Mouse (Mus musculus): ENCODE measurements around the gene Zg16.
"Not testable (repeated sequence)": the region's sequence is repeated elsewhere in the genome, so short reads cannot be mapped to it uniquely, and the experiment has no call there.

Gene Zg16

DNA sequence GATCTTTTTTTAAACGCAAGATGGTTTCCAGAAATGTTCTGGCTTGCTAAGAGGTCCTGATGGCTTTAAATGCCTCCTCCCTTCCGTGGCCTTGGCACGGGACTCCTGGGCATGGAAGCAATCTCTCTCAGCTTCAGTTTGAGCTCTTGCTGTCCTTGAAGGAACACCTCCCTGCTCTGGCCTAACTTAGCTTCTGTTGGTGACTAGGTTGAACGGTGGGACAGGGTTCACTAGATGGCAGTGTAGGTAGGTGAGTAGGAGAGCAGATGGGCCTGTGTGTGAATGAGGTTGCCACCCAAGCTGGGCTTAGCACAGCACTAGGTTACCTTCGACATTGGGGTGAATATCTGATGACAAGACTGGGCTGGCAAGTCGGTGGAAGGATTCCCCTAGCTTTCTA, 16.8 kb upstream of the Zg16 start:
- peak; percentile 39 for DNase-seq (ENCODE audit: low read depth)

GRCm38 (mm10) chr7:127102148-127102547, 15.0 kb upstream of the Zg16 start:
- DNase-seq (ENCODE audit: low read depth): no peak

GRCm38 (mm10) chr7:127101451-127102016, 14.4 kb upstream of the Zg16 start:
- DNase-seq (ENCODE audit: low read depth): peak; percentile 17

DNA sequence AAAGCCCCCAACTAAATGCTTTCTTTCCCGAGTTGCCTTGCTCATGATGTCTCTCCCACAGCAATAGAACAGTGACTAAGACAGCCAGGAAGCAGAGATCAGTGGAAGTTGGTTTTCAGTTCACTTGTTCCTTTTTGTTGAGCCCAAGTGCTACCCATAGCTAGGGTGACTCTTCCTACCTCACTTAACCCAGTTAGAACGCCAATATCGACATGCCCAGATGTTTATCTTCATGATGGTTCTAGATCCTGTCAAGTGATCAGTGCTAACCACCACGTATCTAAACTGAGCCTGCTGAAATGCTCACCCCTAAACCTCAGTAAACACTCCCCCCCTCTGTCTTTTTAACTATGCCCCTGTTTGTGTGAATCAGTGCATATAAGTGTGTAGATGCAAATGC, 12.4 kb upstream of the Zg16 start:
- DNase-seq (ENCODE audit: low read depth): no peak

DNA sequence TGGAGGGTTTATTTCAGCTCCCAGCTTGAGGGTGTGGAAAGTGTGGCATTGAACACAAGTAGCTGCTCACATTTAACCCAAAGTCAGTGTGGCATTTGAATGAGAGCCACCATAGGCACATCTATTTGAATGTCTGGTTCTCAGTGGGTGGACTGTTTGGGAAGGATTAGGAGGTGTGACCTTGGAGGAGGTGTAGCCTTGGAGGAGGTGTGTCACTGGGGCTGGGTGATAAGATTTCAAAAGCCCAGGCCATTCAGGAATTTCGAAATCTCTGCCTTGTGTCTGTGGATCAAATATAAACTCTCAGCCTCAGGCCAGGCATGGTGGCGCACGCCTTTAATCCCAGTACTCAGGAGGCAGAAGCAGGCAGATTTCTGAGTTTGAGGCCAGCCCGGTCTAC, 11.8 kb upstream of the Zg16 start:
- DNase-seq (ENCODE audit: low read depth): no peak

DNA sequence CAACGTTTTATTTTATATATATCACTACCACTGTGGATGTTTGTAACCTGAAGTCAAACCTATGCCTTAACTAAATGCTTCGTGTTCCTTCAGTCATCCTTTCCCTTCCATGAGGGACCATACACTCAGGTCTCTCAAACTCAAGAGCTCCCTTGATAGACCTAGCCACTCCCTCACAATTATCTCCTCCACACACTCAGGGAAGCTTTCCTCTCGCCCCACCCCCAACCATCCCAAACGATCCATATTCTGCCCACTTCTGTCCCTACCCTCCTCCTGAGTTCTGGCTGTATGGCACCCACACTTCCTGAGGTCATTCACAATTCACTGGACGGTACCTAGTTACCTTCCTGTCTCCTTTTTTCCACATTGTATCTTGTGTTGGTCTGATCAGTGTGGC, 11.4 kb upstream of the Zg16 start:
- DNase-seq (ENCODE audit: low read depth): no peak

DNA sequence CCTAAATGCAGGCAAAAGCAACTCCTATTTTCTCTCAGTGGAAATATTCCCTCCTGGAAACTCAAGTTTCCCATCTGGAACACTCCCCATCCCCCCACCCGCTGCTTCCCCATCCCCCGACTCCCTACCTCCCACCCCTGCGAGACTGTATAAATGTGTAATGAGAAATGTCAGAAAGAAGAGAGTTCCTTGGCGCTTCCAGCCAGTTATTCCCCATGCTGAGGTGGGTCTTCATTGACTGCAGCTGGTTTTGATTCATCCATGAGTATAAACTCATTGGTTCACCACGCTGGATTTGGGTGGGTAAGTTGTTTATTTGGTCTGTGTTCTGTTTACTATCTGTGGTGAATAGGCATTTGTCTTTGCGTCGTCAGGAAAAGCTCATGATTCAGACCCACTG, 9.3 kb upstream of the Zg16 start:
- no peak for DNase-seq (ENCODE audit: low read depth)

- DNase-seq (ENCODE audit: low read depth): no peak
Measured at GRCm38 (mm10) chr7:127093914-127094313, 6.8 kb upstream of the Zg16 start.

- DNase-seq (ENCODE audit: low read depth): no peak
Measured at GRCm38 (mm10) chr7:127091114-127091896, 4.2 kb upstream of the Zg16 start, which contains the start of gene AI467606. AI467606 (plus strand) TSS chr7:127091359.

DNA sequence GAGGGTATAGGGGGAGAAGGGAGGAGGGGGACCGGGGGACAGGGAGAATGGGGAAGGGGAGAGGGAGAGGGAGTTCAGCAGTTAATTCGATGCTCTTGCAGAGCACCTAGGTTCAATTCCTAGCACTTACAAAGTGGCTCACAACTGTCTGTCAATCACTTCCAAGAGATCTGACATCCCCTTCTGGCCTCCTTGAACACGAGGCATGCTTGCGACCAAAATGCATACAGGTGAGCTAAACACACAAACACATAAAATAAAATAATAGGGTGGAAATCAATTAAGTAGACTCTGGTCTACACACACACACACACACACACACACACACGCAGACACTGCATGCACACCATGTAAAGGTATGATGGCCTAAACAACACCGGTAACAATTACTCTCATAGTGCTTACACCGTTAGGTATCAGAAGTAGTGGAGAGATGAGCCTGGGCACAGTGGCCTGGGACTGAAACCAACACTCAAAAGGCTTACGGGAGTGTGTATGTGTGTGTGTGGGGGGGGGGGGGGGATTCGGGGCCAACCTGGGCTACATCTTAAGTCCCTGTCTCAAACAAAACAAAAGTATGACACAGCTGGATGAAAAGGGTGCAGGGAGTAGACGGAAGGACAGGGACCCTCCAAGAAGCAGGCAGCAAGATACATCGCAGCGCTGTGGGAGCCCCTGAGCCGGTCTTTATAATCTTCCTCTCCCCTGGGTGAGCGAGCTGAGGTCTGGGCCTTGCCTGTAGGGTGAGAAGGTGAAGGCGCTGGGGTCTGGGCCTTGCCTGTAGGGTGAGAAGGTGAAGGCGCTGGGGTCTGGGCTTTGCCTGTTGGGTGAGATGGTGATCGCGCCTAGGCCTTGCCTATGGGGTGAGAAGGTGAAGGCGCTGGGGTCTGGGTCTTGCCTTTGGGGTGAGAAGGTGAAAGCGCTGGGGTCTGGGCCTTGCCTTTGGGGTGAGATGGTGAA, 3.3 kb upstream of the Zg16 start:
- DNase-seq (ENCODE audit: low read depth): no peak

DNA sequence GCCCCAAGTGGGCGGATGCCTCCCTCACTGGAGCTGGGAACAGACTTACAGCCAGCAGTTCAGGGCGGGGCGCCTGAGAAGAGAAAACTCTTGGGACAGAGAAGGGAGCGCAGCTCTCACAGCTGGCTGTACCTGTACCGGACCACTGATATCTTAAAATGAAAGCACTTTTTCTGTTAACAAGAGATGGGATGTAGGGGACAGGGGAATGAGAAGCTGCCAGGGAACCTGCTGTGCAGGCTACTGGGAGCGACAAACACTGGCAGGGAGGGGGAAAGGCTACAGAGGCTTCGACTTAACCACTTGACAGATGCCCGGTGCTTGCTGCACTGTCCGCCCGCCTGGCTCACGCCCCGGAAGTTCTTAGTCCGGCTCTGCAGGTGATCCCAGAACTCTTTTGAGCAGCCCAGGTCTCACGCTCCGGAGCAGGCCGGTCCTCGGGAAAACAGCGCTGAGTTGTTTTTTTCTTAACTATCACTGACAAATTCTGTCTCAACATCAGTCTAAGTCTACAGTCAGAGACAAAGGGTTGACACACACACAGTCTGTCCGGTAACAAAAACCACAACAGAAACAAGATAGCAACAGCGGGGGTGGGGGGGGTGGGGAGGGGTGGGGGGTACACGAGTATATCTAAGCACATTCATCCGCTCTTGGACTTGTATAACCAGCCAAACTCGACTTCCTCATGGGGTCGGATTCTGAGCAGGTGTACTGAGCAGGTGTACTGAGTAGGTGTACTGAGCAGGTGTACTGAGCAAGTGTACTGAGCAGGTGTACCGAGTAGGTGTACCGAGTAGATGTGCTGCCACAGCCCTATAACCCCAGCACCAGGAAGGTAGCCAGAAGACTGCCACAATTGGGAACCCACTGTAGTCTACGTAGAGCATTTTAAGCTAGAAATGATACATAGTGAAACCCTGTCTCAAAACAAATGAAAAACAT, 2.0 kb upstream of the Zg16 start:
- no peak for DNase-seq (ENCODE audit: low read depth)

- no peak for DNase-seq (ENCODE audit: low read depth)
Measured at GRCm38 (mm10) chr7:127088083-127088482, 955 bp upstream of the Zg16 start.

GRCm38 (mm10) chr7:127085751-127086150, 1.4 kb downstream of the Zg16 start:
- not testable (repeated sequence) for DNase-seq (ENCODE audit: low read depth)

GRCm38 (mm10) chr7:127084794-127085193, 2.3 kb downstream of the Zg16 start:
- DNase-seq (ENCODE audit: low read depth): no peak

DNA sequence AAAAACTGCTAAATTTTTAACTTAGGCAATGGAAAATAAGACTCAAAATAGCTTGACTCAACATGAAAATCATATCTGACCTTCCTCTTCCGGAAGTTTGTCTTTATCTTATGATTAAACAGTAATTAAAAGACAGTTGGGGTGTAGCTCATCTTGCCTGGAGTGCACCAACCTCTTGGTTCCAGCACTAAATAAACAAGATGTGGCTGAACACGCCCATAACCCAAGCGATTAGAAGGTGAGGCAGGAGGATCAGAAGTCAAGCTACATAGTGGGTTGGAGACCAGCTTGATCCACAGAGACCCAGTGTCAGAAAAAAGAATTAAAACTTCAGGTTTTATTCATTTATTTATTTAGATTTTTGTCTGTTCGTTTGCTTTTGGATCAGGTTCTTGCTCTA, 3.4 kb downstream of the Zg16 start:
- DNase-seq (ENCODE audit: low read depth): no peak

DNA sequence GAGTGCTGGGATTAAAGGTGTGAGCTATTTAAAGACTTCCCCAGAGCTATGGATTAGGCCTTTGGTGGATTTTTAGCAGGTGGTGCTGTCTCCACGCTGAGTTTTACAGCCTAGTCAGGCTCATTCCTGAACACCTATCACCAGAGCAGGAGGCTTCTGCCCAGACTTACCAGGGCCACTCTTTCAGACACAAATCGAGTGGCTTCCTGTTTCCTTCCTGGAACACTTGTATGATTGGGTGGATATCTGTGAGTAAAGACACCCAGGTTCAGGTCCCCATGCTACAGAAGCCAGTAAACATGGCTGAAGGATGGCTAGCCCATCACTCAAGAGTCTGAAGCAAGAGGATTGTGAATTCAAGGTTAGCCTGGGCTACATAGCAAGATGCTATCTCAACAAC, 4.1 kb downstream of the Zg16 start:
- no peak for DNase-seq (ENCODE audit: low read depth)

GRCm38 (mm10) chr7:127082271-127082670, 4.9 kb downstream of the Zg16 start:
- no peak for DNase-seq (ENCODE audit: low read depth)

DNA sequence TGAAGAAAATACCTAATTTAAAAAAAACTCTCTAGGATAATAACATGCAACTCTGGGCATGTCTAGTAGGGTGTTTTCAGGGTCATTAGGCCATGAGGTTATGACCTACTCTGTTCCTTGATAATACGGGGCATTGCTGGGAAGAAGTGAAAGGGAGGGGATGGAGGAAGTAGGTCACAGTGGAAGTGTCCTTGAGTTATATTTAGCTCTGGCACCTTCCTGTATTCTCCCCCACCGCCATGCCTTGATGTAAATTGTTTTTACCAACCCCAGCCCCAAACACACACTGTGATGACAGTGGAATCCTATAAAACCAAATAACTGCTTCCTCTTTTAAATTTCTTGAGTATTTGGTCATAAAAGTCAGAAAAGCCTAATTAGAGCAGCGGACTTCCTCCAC, 7.1 kb downstream of the Zg16 start:
- DNase-seq (ENCODE audit: low read depth): no peak

DNA sequence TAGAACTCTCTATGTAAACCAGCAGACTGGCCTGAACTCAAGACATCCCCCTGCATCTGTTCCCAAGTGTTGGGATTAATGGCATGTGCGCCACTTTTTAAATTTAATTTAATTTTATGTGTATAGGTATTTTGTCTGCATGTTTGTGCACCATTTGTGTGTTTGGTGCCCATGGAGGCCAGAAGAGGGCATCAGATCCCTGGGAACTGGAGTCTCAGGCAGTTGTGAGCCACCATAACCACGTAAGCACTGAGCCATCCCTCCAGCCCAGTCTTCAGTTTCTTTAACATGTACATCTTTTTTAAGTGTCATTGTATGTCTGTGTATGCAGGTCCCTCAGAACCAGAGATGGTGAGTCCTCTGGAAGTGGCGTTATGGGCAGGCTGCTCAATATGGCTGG, 9.4 kb downstream of the Zg16 start:
- DNase-seq (ENCODE audit: low read depth): no peak

DNA sequence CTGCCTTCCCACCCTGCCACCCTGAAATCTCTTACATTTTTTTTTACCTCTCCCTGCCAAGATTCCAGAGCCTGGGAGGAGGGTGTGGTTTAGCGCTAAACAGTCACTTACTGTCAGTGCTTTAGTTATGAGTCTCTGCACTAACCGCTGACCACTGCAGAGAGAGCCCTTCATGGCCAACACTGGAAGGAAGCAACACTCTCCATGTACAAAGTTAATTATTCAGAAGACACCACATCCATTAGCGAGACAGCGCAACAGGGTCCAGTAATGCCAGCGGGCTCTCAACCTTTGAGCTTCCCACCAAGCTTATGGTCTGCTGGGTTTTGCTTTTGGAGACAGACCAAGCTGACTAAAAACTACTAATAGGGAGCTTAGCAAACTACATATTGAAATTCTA, 10.9 kb downstream of the Zg16 start:
- peak; percentile 68 for DNase-seq (ENCODE audit: low read depth)

- DNase-seq (ENCODE audit: low read depth): no peak
Measured at GRCm38 (mm10) chr7:127073221-127073620, 13.9 kb downstream of the Zg16 start.
